Mouse (Mus musculus) c-Kit-negative CD71-positive TER-119-positive erythroid progenitor cells, embryonic 14.5 days (primary cell): ENCODE measurements around the gene Hoxa7.

ENCODE experiments used
- DNase-seq: peaks from one replicate; pipeline ENCODE4 v3.0.0-alpha.2; 2013; ENCODE audit warnings: low read depth, low spot score

The Hoxa7 gene

GRCm38 (mm10) chr6:52226569-52227257, 5.1 kb upstream of the Hoxa7 start:
- no peak for DNase-seq

- DNase-seq, result no peak
These were observed 4.2 kb upstream of the Hoxa7 start for GRCm38 (mm10) chr6:52225612-52226568.

GRCm38 (mm10) chr6:52224895-52225611, 3.4 kb upstream of the Hoxa7 start:
- DNase-seq, result no peak

- DNase-seq, result no peak
These were observed 2.5 kb upstream of the Hoxa7 start for GRCm38 (mm10) chr6:52223939-52224760.

- no peak for DNase-seq
These were observed 1.1 kb upstream of the Hoxa7 start for GRCm38 (mm10) chr6:52222729-52223128.

- no peak for DNase-seq
These were observed 485 bp upstream of the Hoxa7 start for GRCm38 (mm10) chr6:52221993-52222685.

- DNase-seq, result no peak
These were observed 766 bp downstream of the Hoxa7 start for GRCm38 (mm10) chr6:52220865-52221310.

- DNase-seq, result no peak
These were observed 1.4 kb downstream of the Hoxa7 start for GRCm38 (mm10) chr6:52220003-52220864.

- DNase-seq, result no peak
These were observed 2.3 kb downstream of the Hoxa7 start for GRCm38 (mm10) chr6:52219234-52219942.

GRCm38 (mm10) chr6:52218643-52219215, 2.9 kb downstream of the Hoxa7 start:
- no peak for DNase-seq

GRCm38 (mm10) chr6:52217895-52218642, 3.6 kb downstream of the Hoxa7 start:
- no peak for DNase-seq

- no peak for DNase-seq
These were observed 4.2 kb downstream of the Hoxa7 start for GRCm38 (mm10) chr6:52217459-52217768.

- no peak for DNase-seq
These were observed 4.8 kb downstream of the Hoxa7 start for GRCm38 (mm10) chr6:52216691-52217458.

GRCm38 (mm10) chr6:52215771-52216535, 5.7 kb downstream of the Hoxa7 start:
- no peak for DNase-seq

GRCm38 (mm10) chr6:52215070-52215469, 6.6 kb downstream of the Hoxa7 start:
- no peak for DNase-seq

- no peak for DNase-seq
These were observed 7.4 kb downstream of the Hoxa7 start for GRCm38 (mm10) chr6:52214271-52214670.
